Mouse (Mus musculus): ENCODE measurements around the gene Rhbdd2. TPM values are rescaled to one million over a fixed set of nuclear protein-coding genes. Genes with fewer than 3 reads are reported as not detected.

Rhbdd2 gene
- total RNA-seq, 2 experiments from 2014 or later: 19.2 to 21.1 TPM

GRCm38 (mm10) chr5:135643552-135643842 lies 11.1 kb downstream of the Rhbdd2 start:
- intact Hi-C loops (cut with DNase I): no loop called here

GRCm38 (mm10) chr5:135643869-135644268 lies 11.5 kb downstream of the Rhbdd2 start:
- no peak for DNase-seq
- intact Hi-C loops (cut with DNase I): no loop called here

More at GRCm38 (mm10) chr5:135643552-135643842, 11.1 kb downstream of the Rhbdd2 start:
- DNase-seq: no peak

- no peak for DNase-seq
- intact Hi-C loops (cut with DNase I): loop anchor here (5.0 kb wide), 1 partner anchor 37 kb away; no protein-coding TSS in a partner anchor
Observed at GRCm38 (mm10) chr5:135645330-135645729, 12.9 kb downstream of the Rhbdd2 start.

GRCm38 (mm10) chr5:135646038-135646437 lies 13.6 kb downstream of the Rhbdd2 start:
- DNase-seq: no peak
- intact Hi-C loops (cut with DNase I): loop anchor here (5.0 kb wide), 1 partner anchor 36 kb away; no protein-coding TSS in a partner anchor

GRCm38 (mm10) chr5:135648461-135649308 lies 16.3 kb downstream of the Rhbdd2 start:
- no peak for DNase-seq

GRCm38 (mm10) chr5:135649309-135649633 lies 16.9 kb downstream of the Rhbdd2 start:
- intact Hi-C loops (cut with DNase I): loop anchor here (5.0 kb wide), 1 partner anchor 33 kb away; no protein-coding TSS in a partner anchor
- no peak for DNase-seq

More at GRCm38 (mm10) chr5:135648461-135649308, 16.3 kb downstream of the Rhbdd2 start:
- intact Hi-C loops (cut with DNase I): loop anchor here (5.0 kb wide), 1 partner anchor 34 kb away; no protein-coding TSS in a partner anchor

- intact Hi-C loops (cut with DNase I): no loop called here
- no peak for DNase-seq
Observed at GRCm38 (mm10) chr5:135651536-135651935, 19.1 kb downstream of the Rhbdd2 start.

GRCm38 (mm10) chr5:135653209-135653608 lies 20.8 kb downstream of the Rhbdd2 start:
- intact Hi-C loops (cut with DNase I): no loop called here
- no peak for DNase-seq

GRCm38 (mm10) chr5:135656046-135656445 lies 23.6 kb downstream of the Rhbdd2 start:
- no peak for DNase-seq
- intact Hi-C loops (cut with DNase I): no loop called here

GRCm38 (mm10) chr5:135657128-135657527 lies 24.7 kb downstream of the Rhbdd2 start:
- intact Hi-C loops (cut with DNase I): no loop called here

GRCm38 (mm10) chr5:135657703-135658373 lies 25.4 kb downstream of the Rhbdd2 start:
- no peak for DNase-seq
- intact Hi-C loops (cut with DNase I): no loop called here

More at GRCm38 (mm10) chr5:135657128-135657527, 24.7 kb downstream of the Rhbdd2 start:
- no peak for DNase-seq

GRCm38 (mm10) chr5:135659956-135660355 lies 27.5 kb downstream of the Rhbdd2 start:
- peak in 1 of 2 experiments; percentile 23 for DNase-seq
- intact Hi-C loops (cut with DNase I): no loop called here

- intact Hi-C loops (cut with DNase I): no loop called here
Observed at GRCm38 (mm10) chr5:135660535-135660934, 28.1 kb downstream of the Rhbdd2 start.

GRCm38 (mm10) chr5:135666890-135667289 lies 34.5 kb downstream of the Rhbdd2 start:
- no peak for DNase-seq
- intact Hi-C loops (cut with DNase I): no loop called here

More at GRCm38 (mm10) chr5:135660535-135660934, 28.1 kb downstream of the Rhbdd2 start:
- DNase-seq: no peak

GRCm38 (mm10) chr5:135668071-135668470 lies 35.7 kb downstream of the Rhbdd2 start:
- intact Hi-C loops (cut with DNase I): no loop called here
- DNase-seq: no peak

GRCm38 (mm10) chr5:135669741-135670275 lies 37.4 kb downstream of the Rhbdd2 start, which contains the start of gene Por:
Gene Por, plus strand, starts transcription at chr5:135670033.
- DNase-seq: no peak
- intact Hi-C loops (cut with DNase I): no loop called here

GRCm38 (mm10) chr5:135670881-135671280 lies 38.5 kb downstream of the Rhbdd2 start:
- intact Hi-C loops (cut with DNase I): no loop called here
- no peak for DNase-seq

- intact Hi-C loops (cut with DNase I): no loop called here
- DNase-seq: no peak
Observed at GRCm38 (mm10) chr5:135672509-135672908, 40.1 kb downstream of the Rhbdd2 start.

GRCm38 (mm10) chr5:135672980-135673379 lies 40.6 kb downstream of the Rhbdd2 start:
- DNase-seq: peak; percentile 67 to 72
- intact Hi-C loops (cut with DNase I): no loop called here

GRCm38 (mm10) chr5:135674349-135674775 lies 41.9 kb downstream of the Rhbdd2 start:
- DNase-seq: no peak
- intact Hi-C loops (cut with DNase I): no loop called here

- intact Hi-C loops (cut with DNase I): no loop called here
- peak; percentile 27 to 43 for DNase-seq
Observed at GRCm38 (mm10) chr5:135674821-135675220, 42.4 kb downstream of the Rhbdd2 start.

Data from heart, postnatal 10 days (tissue).